Mouse (Mus musculus): ENCODE data around the gene Klk14.
"Not testable (repeated sequence)": the region's sequence is repeated elsewhere in the genome, so short reads cannot be mapped to it uniquely, and the experiment has no call there.

Gene Klk14

DNA sequence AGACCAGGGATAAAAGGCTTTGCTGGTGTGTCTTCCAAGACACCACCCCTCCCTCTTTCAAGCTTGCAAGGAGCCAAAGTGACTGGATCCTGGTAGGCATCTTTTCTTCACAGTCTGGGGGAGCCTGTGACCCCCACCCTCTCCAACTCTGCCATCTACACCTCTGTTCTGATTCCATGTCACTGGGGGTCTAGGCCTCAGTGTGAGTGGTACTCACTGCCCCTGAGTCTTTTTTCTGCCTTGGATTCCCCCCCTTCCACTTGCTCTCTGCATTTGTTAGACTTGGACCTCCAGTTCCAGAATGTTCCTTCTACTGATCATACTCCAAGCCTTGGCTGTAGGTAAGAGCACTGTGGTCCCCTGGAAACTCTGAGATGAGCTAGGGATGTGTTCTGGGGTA is at the start of gene Klk14:
Gene Klk14, plus strand, starts transcription at position 301 of the 400 bp plus-strand sequence.
- no peak for DNase-seq (ENCODE audit: low read depth in 1 of 2, low spot score in 2 of 2)

DNA sequence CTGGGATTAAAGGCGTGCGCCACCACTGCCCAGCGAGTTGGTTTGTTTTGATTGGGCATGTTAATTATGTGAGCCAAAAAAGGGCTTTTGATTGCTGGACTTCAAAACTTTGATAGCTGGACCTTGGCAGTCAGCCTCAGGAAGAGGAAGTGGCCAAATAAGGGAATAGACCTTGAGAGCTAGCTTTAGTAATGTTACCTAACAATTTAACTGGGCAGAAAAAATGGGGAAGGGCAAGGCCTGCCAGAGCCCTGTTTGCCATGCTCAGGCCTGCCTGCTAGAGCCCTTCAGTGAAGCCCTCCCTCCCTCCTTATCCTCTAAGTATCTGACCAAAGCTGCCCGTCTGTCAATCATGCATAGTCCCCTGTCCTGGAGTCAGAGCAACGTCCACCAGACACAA is 47.6 kb upstream of the Klk14 start:
- DNase-seq (ENCODE audit: low read depth in 1 of 2, low spot score in 2 of 2), result peak in 1 of 2 experiments; percentile 28

DNA sequence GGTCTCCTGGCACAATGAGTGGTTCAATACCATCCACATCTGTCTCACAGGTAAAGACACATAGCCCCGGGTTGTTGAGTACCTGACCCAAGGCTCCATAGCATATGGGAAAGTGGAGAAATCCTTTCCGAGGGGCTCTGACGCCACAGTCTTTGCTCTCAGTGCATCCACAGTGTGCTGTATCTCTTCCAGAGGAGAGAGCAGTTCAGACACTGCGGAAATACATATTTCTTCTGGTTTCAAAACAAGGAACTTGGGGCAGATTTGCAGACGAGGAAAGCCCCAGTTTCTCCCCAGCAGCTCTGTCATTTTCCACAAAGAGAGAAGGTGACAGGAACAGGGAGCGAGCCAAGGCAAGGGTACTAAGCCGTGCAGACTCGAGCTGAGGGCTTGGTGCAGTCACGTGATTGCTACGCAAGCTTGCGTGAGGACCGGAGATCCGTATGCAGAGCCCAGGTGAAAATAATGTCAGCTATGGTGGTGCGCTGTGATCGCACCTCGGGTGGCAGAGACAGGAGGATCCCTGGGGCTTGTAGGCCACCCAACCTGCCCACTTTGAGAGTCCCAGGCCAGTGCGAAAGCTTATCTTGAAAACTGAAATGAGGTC is 47.1 kb upstream of the Klk14 start:
- no peak for DNase-seq (ENCODE audit: low read depth in 1 of 2, low spot score in 2 of 2)

DNA sequence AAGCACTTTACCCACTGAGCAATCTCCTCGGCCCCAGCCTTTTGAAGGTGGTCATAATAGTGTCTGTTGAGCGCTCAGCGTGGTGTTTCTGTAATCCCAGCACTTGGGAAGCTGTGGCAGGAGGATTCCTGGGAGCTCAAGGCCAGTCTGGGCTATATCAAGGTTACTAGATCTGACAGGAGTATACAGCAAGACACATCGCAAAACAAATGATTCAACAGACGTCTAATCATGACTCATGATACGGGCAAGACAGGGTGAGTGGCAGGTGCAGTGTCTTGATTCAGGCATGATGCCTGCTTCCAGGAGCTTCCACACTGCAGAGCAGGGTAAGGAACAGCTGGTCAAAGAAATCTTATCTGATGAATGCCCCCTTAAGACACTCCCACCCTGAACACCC is 37.5 kb upstream of the Klk14 start:
- no peak for DNase-seq (ENCODE audit: low read depth in 1 of 2, low spot score in 2 of 2)

DNA sequence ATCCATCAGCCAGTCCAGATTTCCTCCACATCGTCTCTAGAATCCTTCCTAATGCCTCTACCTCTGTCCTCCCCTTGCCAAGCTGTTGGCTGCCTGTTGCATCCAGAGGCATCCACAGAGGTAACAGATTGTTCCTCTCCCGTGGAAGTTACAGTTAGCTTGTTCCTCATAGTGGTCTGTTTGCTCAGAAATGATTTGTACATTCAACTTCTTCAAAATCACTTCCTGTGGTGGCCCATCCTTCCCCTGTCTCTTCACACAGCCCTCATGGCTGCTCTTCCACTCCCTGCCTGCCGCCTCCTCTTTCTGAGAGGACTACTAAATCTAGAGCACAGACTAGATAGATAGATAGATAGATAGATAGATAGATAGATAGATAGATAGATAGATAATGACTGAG is 35.7 kb upstream of the Klk14 start:
- no peak for DNase-seq (ENCODE audit: low read depth in 1 of 2, low spot score in 2 of 2)

DNA sequence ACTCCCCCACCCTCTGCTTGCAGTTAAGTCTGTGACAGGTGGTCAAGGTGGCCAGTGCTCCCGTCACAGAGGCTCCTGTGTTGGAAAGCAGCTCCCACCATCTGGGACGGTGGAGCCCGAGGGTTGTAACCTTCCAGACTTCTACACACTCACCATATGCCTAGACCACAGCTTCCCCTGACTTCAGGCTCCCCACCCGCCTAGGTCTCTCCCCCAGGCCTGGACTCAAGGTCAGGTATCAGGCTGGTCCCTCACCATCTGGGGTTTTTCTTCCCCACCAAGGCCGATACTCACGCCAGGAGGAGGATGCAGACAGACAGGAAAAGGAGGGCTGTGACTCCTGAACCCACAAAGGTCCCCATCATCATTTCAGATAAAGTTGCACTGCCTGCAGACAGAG is 34.0 kb upstream of the Klk14 start:
- no peak for DNase-seq (ENCODE audit: low read depth in 1 of 2, low spot score in 2 of 2)

DNA sequence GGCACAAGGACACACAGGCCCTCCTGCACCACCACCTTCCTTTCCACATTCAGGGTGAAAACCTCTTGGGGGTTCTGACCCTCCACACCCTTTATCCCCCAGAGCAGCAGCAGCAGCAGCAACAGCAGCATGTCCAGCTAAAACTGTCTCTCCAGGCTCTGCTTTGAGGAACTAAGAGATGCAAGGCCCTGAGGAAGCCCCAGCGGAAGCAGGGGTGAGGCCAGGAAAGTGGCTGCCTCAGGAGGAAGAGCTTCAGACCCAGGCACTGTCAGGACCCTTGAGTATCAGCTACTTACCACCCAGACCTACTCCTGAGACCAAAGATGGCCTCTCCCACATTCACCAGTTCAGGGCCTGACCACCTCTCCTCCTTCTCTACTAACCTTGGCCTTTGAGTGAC is 30.2 kb upstream of the Klk14 start, which contains the start of gene Siglece:
Gene Siglece, minus strand, starts transcription at position 160 of the 400 bp plus-strand sequence.
- no peak for DNase-seq (ENCODE audit: low read depth in 1 of 2, low spot score in 2 of 2)

DNA sequence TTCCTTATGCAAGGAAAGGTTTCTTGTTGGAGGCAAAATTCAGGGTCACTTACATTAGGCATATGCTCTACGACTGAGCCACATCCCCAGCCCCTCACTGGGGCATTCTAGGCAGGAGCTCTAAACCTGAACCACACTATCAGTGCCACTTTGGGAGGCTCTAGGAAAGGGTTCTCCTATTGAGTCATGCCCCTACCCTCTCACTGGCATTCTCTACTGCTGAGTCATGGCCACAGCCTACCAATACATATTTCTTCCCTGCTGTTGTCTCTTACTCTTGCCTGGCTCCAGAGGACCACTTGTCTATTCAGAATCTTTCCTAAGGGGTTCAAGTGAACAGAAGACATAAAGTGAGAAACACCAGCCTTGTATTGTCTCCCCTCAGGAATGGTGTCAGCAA is 27.4 kb upstream of the Klk14 start:
- no peak for DNase-seq (ENCODE audit: low read depth in 1 of 2, low spot score in 2 of 2)

DNA sequence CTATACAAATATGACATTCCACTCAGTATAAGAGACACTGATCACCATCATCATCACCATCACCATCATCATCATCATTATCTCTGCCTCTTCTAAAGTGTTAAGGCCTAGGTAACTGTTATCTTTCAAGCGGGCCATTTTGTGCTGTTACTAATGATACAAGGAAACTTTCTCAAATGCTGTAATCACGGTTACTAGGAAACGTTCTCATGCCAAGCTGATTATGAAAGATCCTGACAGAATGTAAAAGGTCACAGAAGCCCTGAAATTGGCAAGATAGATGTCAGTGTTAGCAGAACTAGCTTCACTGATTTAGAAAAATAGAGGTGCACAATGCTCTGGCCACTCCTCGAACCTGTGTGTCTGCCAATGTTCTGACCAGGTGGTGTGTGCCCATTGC is 23.0 kb upstream of the Klk14 start:
- not testable (repeated sequence) for DNase-seq (ENCODE audit: low read depth in 1 of 2, low spot score in 2 of 2)

DNA sequence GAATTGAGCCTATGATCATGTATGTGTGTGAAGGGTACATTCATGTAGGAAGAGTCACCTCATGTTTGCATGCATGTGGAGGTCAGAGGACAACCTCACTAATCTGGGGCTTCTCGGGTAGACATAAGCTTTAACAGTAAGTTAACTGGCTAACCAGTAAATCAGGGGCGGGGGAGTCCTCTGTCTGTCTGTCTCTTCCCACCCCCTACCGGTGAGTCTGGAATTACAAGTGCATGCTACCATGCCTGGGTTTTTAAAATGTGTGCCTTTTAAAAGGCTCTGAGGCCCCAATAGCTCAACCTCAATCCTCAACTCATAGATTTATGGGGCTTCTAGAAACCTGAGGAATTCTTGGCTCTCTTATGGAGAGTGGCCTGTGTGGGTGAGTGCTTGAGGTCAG is 21.6 kb upstream of the Klk14 start:
- DNase-seq (ENCODE audit: low read depth in 1 of 2, low spot score in 2 of 2), result no peak

DNA sequence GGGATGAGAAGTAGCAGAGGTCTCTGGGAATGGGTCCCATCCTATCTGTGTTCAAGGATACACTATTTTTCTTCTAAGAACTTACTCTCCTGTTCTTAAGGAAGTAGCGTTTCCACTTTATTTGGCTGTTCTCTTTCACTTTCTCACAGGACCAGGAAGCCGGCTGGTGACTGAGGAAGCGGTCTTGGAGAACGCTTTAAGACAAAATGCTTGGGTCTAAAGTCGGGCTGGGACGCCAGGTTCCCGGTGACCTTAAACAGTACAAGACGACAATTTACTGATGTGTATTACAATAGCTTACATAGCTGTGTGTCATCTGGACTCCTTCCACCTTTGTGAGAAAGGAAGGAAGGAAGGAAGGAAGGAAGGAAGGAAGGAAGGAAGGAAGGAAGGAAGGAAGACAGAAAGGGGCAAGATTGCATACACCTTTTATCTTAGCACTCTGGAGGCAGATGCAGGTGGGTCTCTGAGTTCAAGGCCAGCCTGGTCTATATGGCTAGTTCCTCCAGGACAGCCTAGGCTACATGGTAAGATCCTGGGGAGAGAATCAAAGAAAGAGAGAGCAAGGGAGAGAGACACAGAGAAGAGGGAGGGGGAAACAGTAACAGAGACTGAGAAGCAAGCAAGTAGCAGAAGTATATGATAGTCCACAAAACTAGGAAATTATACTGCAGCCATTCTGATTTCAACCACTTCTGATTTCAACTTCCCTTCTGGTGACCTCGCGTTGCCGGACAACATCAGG is 19.0 kb upstream of the Klk14 start:
- DNase-seq (ENCODE audit: low read depth in 1 of 2, low spot score in 2 of 2), result no peak

DNA sequence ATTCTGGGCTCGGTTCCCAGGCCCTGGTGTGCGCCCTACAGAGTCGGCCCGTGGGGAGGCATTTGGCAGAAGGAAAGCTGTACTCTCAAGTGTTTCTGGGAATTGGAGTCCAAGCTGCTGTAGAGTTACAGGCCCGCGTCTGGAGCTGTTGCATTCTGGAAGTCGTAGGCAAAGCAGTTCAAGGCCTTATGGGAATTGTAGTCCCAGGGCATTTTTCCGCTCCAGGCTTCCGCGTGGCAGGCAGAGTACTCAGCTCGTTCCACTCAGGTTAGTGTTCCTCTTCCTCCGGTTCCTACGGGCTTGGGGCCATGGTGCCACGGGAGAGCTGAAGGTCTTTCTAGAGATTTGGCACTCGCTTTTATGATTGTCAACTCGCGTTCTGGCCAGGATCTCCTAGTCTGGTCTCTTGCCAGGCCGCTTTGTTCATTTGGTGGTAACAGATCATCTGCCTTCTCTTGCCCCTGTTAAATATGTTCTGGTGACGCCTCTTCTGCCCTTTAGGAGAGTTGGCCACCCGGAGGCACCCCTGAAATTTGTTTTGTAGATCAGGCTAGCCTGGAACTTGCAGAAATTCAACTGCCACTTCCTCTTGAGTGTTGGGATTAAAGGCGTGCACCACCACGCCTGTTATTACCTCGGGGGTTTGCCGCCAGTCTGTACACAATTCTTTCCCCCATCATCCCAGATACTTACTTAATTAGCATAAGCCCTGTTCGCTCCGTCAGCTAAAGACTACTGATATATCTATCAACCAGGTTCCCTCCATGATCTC is 18.2 kb upstream of the Klk14 start, which contains the start of gene Ctu1:
Gene Ctu1, plus strand, starts transcription at position 208 of the 772 bp plus-strand sequence.
- peak; percentile 74 to 78 for DNase-seq (ENCODE audit: low read depth in 1 of 2, low spot score in 2 of 2)

DNA sequence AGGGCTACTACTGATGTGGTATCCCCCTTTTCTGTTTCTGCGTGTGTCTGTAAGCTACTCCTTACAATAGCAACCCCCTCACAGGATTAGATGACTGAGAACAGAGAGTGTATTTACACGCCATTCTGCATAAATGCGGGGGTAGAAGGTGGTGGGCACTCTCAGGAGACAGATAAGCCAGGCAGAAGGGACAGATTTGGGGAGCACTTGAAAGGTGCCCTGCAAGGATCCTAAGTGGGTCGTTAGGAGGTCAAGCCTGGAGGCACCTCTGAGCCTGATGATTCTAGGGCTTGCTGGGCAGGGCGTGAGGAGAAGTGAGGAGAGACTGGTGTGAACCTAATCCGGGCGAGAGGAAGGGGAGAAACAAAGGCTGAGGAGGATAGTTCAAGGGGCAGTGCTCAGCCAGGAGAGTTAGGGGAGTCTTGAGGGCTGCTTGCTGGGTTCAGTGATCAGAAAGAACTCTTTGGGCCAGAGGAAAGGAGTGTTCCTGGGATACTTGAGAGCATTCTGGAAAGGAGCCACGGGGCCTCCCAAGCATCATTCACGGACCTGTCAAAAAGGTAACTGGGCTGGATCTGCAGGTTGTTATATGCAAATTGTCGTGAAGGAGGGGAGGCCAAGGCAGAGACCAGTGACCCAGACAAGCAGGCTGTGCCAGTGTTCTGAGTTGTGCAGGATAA is 17.5 kb upstream of the Klk14 start:
- DNase-seq (ENCODE audit: low read depth in 1 of 2, low spot score in 2 of 2), result no peak

DNA sequence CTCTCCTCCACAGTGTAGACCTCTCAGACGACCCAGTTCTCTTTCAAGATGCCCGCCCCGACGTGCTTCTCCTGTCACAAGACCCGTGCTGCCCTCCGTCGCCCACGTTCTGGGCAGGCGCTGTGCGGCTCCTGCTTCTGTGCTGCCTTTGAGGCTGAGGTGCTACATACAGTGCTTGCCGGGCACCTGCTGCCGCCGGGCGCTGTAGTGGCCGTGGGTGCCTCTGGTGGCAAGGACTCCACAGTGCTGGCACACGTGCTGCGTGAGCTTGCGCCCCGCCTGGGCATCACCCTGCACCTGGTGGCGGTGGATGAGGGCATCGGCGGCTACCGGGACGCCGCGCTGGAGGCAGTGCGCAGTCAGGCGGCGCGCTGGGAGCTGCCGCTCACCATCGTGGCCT is 15.1 kb upstream of the Klk14 start:
- DNase-seq (ENCODE audit: low read depth in 1 of 2, low spot score in 2 of 2), result no peak

DNA sequence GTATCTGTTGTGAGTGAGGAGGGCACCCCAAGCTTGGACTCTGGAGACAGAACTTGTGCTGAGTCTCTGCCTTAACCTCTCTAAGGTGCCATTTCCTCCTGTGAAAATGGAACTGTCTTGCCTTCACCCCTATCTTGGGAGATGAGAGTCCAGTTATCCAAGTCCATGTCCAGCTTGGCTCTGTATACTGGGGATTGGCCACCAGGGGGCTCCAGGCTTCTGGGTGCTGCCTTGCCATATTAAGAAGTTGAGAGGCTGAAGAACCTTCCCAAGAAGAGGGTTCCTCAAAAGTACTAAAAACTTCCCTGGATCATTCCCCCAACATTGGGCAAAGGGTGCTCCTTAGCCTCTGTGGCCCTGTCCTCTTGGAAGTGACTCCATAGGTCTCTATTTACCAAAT is 11.7 kb upstream of the Klk14 start:
- no peak for DNase-seq (ENCODE audit: low read depth in 1 of 2, low spot score in 2 of 2)

DNA sequence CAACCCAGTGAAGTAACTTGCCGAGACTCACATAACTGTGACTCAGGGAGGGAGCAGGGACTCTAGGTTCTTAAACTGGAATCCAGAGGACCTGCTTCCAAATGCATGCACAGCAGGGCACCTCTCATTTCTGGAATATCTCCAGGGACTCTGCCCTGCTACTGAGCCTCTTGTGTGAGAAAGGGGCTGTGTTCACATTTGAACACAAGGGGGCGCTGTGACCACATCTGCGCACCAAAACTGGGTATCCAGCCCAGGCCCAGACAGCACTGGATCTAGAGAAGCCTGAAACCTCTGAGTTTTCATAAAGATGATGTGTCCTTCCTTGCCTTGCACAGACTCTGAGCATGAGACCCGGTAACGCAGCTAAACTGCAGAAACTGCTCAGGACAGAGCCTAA is 9.3 kb upstream of the Klk14 start:
- peak in 1 of 2 experiments; percentile 44 for DNase-seq (ENCODE audit: low read depth in 1 of 2, low spot score in 2 of 2)

DNA sequence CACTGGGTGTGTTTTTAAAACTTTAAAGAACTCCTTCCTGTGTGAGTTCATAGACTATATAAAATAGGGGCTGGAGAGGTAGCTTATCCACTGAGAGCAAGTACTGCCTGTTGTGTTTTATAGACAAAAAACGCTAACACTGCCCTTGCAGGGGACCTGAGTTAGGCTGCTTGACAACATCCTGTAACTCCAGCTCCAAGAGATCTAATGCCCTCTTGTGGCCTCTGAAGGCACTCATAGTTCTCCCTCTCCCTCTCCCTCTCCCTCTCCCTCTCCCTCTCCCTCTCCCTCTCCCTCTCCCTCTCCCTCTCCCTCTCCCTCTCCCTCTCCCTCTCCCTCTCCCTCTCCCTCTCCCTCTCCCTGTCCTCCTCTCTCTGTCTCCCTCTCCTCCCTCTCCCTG is 7.7 kb upstream of the Klk14 start:
- DNase-seq (ENCODE audit: low read depth in 1 of 2, low spot score in 2 of 2), result not testable (repeated sequence)

DNA sequence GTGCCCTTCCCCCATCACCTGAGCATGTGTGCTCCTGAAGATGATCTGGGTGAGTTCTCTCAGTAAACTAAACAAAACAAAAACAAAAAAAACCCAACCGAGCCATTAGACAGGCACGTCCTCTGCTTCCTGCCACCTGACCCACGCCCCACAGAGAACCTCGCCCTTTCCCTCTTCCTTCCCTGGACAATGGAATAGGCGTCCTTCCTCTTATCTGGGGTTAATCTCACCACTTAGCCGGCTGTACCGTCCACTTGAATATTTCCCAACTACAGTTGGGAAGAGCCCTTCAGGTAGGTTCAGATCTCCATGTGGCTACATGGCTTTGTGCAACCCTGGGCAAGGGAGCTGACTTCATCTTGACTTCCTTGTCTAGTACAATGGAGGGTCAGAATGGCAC is 5.1 kb upstream of the Klk14 start:
- no peak for DNase-seq (ENCODE audit: low read depth in 1 of 2, low spot score in 2 of 2)

DNA sequence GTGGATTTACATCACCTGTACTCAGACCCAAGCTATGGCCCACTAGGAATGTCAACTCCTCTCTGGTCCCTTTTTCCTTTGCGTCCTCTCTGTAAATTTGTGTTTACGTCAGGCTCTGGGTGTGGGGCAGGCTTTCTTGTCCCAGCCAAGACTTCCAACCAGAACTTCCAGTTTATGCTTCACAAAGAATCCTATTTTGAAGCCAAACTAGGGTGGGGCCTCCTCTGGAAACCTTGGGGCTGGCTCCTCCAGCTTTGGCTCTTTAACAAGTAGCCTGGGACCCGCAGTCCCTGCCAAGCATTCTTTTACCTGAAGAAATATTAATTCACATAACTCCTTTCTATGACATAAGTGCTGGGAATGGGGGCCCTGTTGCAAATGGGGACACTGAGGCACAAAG is 19.8 kb downstream of the Klk14 start:
- DNase-seq (ENCODE audit: low read depth in 1 of 2, low spot score in 2 of 2), result no peak

DNA sequence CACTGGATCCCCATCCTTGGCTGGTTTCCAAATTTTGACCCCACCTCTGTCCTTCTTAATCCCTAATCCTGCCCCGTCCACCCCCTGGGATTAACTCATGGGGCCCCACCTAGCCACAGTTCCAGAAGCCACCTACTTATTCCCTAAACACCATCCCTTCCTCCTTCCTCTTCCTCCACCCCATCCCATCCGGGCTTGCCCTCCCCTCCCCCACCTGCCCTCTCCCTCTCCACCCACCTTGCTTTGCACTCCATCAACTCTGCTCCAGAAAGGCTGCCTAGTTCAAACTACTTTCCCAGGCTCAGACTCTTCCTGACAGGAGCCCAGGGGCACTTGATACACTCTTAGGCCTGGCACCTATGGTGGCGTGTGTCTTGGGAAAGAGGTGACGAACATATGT is 22.0 kb downstream of the Klk14 start, which contains the start of gene Klk13:
Gene Klk13, plus strand, starts transcription at position 301 of the 400 bp plus-strand sequence.
- no peak for DNase-seq (ENCODE audit: low read depth in 1 of 2, low spot score in 2 of 2)

DNA sequence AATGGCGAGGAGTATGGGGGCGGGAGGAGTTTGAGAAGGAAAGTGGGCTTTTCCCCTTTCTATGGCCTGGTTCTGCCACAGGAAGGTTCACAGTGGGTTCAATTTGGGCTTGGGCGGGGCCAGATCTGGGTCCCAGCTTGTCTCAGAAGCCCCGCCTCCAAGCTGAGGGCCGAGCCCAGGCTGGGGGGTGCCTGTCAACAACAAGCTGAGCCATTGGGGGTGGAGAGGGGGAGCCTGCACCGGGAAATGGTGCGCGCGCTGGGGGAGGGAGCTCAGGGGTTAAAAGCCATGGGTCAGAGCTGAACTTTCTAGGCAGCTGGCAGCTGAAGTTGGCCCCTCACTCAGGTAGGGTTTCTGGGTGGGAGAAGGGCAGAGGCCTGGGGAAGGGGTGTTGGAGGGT is 22.7 kb downstream of the Klk14 start:
- no peak for DNase-seq (ENCODE audit: low read depth in 1 of 2, low spot score in 2 of 2)

Data from monocyte, adult 2 months (primary cell).